Mouse (Mus musculus) heart, adult 2 months (tissue): Measurements from ENCODE around the gene Mprip. TPM values are rescaled to one million over a fixed set of nuclear protein-coding genes. Genes with fewer than 3 reads are reported as not detected.

ENCODE experiments used
- DNase-seq, 2 experiments: peaks; one replicate each; pipeline ENCODE4 v3.0.0; 2021
- H3K27ac ChIP-seq: fragments of 200-600 bp; 2 replicates; pipeline ENCODE4 v1.8.1; 2022
- H3K27me3 ChIP-seq: fragments of 200-500 bp; 2 replicates; pipeline ENCODE4 v1.6.1; 2012; ENCODE audit warnings: mild to moderate bottlenecking, low read length, inconsistent platforms, mixed read lengths; ENCODE audit not compliant: control insufficient read depth, insufficient read depth
- H3K36me3 ChIP-seq: fragments of 200-500 bp; 2 replicates; pipeline ENCODE4 v1.6.1; 2012; ENCODE audit warnings: low read length, inconsistent platforms; ENCODE audit not compliant: control insufficient read depth, insufficient read depth
- H3K4me1 ChIP-seq: fragments of 200-500 bp; 2 replicates; pipeline ENCODE4 v1.6.1; 2011; ENCODE audit warnings: low read length; ENCODE audit not compliant: control insufficient read depth, insufficient read depth
- H3K4me3 ChIP-seq: fragments of 200-600 bp; 2 replicates; pipeline ENCODE4 v1.8.1; 2022
- H3K79me2 ChIP-seq: fragments of 200-500 bp; replicated peaks from 2 replicates; pipeline ENCODE4 v1.6.1; 2012; ENCODE audit warnings: mild to moderate bottlenecking, inconsistent platforms, low read length, moderate library complexity, mixed read lengths; ENCODE audit not compliant: control insufficient read depth, insufficient read depth
- H3K9ac ChIP-seq: fragments of 200-500 bp; 2 replicates; pipeline ENCODE4 v1.6.1; 2012; ENCODE audit warnings: low read depth, mild to moderate bottlenecking, control low read depth, inconsistent platforms, low read length, mixed read lengths
- CTCF ChIP-seq: fragments of 200-600 bp; IDR thresholded peaks from 2 replicates; pipeline ENCODE4 v1.8.1; 2022; ENCODE audit warnings: antibody characterized with exemption, mild to moderate bottlenecking, moderate library complexity
- EP300 ChIP-seq: fragments of 200-500 bp; IDR thresholded peaks from 2 replicates; pipeline ENCODE4 v1.6.1; 2011; ENCODE audit warnings: low read depth, low read length, control low read depth; ENCODE audit not compliant: insufficient read depth
- POLR2A ChIP-seq: fragments of 200-500 bp; IDR thresholded peaks from 2 replicates; pipeline ENCODE4 v1.6.1; 2011; ENCODE audit warnings: mild to moderate bottlenecking, low read depth, low read length, control low read depth; ENCODE audit not compliant: insufficient read depth
- WGBS: fragments of 180-500 bp; shearing (Covaris S2); methylation state at CpG from one replicate; pipeline ENCODE4 v1.1.7; 2018; 5-methylcytosine and 5-hydroxymethylcytosine counted together
- intact Hi-C: fragments of 180-260 bp; cut with DNase I; formaldehyde crosslinking; loops from one replicate; pipeline ENCODE4 v1.15.1; 2025
- polyA plus RNA-seq: library from polyadenylated mRNA; depleted of rRNA; stranded (reverse); fragments of >200 nt; gene quantifications from 2 replicates; pipeline ENCODE4 v1.2.3, GENCODE M21; 2012; rRNA removed
- total RNA-seq, 2 experiments: library from RNA; stranded (reverse); gene quantifications; 2 replicates each; pipeline ENCODE4 v1.2.3; 2021

The Mprip gene
- total and polyA plus RNA-seq, 3 experiments, result 77.1 to 142 (median 132) TPM

DNA sequence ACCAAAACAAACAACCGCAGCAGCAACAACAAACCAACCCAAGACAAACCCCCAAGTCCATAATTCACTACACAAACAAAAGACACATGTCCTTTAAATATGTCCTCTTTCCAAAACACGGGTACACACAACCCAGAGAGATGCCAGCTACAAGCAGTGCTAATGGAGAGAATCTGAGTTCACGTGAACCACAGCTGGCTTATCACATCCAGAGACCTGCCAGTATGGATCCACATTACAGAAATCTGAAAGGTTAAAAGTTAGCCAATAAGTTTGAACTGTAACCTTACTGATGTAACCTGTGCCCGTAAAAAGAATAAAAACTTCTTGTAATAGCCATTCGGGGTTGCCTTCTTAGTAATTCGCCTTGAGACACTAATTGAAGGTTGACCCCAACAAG, 153.8 kb downstream of the Mprip start:
- intact Hi-C loops, result no loop called here
- 91% methylated on average over 6 of the region's 6 CpGs for WGBS
- TF ChIP-seq POLR2A, result no peak
- no peak for TF ChIP-seq CTCF
- H3K79me2 ChIP-seq, result no peaks in the 10 kb centered on the region
- no peaks in the 10 kb centered on the region for H3K27me3 ChIP-seq
- H3K36me3 ChIP-seq, result no peaks in the 10 kb centered on the region
- H3K4me1 ChIP-seq, result peaks cover 2% of the 10 kb centered on the region; the same call in 1 of the 2 replicates
- H3K4me3 ChIP-seq, result no peak overlapping the region
- no peak for DNase-seq
- H3K27ac ChIP-seq, result no peak overlapping the region
- H3K9ac ChIP-seq, result no peak overlapping the region

- DNase-seq, result no peak
- no peak for TF ChIP-seq CTCF
- no peak for TF ChIP-seq POLR2A
- TF ChIP-seq EP300, result no peak
- Histone ChIP-seq H3K9ac (no peak overlapping the region), H3K4me1 (peaks cover 2% of the 10 kb centered on the region; the same call in 1 of the 2 replicates), H3K79me2 (no peaks in the 10 kb centered on the region), H3K27me3 (no peaks in the 10 kb centered on the region), H3K36me3 (no peaks in the 10 kb centered on the region), H3K27ac (no peak overlapping the region), H3K4me3 (no peak overlapping the region)
- 89% methylated on average over 6 of the region's 6 CpGs for WGBS
- intact Hi-C loops, result no loop called here
These were observed 154.5 kb downstream of the Mprip start for GRCm38 (mm10) chr11:59815482-59816065.

DNA sequence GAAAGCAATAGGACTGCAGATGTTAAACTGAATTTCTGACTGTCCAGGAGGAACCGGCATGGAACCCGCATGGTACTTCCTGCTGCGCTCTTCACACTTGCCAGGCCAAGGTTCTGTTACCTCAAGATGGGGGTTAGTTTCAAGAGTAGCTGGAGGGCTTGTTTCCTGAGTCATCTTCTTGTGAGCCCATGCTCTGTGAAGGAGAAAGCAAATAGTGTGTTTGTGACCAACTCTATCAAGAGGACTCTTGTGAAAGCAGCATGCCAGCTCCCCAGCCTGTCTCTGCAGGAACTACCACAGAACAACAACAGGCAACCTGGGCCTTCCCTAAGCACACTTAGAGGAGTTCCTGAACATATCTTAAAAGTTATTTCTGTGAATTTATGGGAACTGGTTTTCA, 156.8 kb downstream of the Mprip start:
- TF ChIP-seq POLR2A (no peak), EP300 (no peak), CTCF (no peak)
- Histone ChIP-seq H3K4me1 (no peaks in the 10 kb centered on the region), H3K36me3 (no peaks in the 10 kb centered on the region), H3K4me3 (no peak overlapping the region), H3K27me3 (no peaks in the 10 kb centered on the region), H3K79me2 (no peaks in the 10 kb centered on the region), H3K27ac (no peak overlapping the region), H3K9ac (no peak overlapping the region)
- intact Hi-C loops, result no loop called here
- DNase-seq, result no peak
- WGBS, result 92% methylated on average over 3 of the region's 3 CpGs

- 91% methylated on average over 3 of the region's 3 CpGs for WGBS
- TF ChIP-seq EP300, result no peak
- TF ChIP-seq POLR2A, result no peak
- no peak for TF ChIP-seq CTCF
- Histone ChIP-seq H3K36me3 (no peaks in the 10 kb centered on the region), H3K27ac (no peak overlapping the region), H3K9ac (no peak overlapping the region), H3K4me1 (no peaks in the 10 kb centered on the region), H3K4me3 (no peak overlapping the region), H3K79me2 (no peaks in the 10 kb centered on the region), H3K27me3 (no peaks in the 10 kb centered on the region)
- intact Hi-C loops, result no loop called here
- no peak for DNase-seq
These were observed 160.5 kb downstream of the Mprip start for GRCm38 (mm10) chr11:59821625-59822024.

Other genes starting within 250 kb of the Mprip start
- gene Jmjd4, start 211.3 kb upstream of the Mprip start, total RNA-seq, result 10 to 100 TPM; 11.8 to 12.9 TPM
- gene Jmjd4, start 211.3 kb upstream of the Mprip start, polyA plus RNA-seq, result 6.6 and 11.2 TPM in 2 replicates
- 10 to 100 TPM; 37.7 to 42.2 TPM for gene Snap47, start 210.1 kb upstream of the Mprip start, total RNA-seq
- 49.4 and 85.7 TPM in 2 replicates for gene Snap47, start 210.1 kb upstream of the Mprip start, polyA plus RNA-seq
- 1 to 10 TPM; 3.0 to 4.7 TPM for gene Zfp867, start 188.8 kb upstream of the Mprip start, total RNA-seq
- 1.00 and 2.1 TPM in 2 replicates for gene Zfp867, start 188.8 kb upstream of the Mprip start, polyA plus RNA-seq
- gene Zkscan17, start 134.6 kb upstream of the Mprip start, total RNA-seq, result 10 to 100 TPM; 11.7 to 14.8 TPM
- gene Zkscan17, start 134.6 kb upstream of the Mprip start, polyA plus RNA-seq, result 7.8 and 10.0 TPM in 2 replicates
- under 1 TPM; 0.45 to 0.55 TPM for gene Nlrp3, start 119.7 kb upstream of the Mprip start, total RNA-seq
- gene Nlrp3, start 119.7 kb upstream of the Mprip start, polyA plus RNA-seq, result 0.33 and 0.38 TPM in 2 replicates
- gene Olfr222, start 85.1 kb upstream of the Mprip start, total RNA-seq, result not detected
- gene Olfr222, start 85.1 kb upstream of the Mprip start, polyA plus RNA-seq, result not detected in 2 replicates
- not detected for gene Olfr223, start 68.0 kb upstream of the Mprip start, total RNA-seq
- gene Olfr223, start 68.0 kb upstream of the Mprip start, polyA plus RNA-seq, result not detected in 2 replicates
- under 1 TPM; 0.44 to 0.45 TPM for gene Pld6, start 126.3 kb downstream of the Mprip start, total RNA-seq
- 1.5 and 2.2 TPM in 2 replicates for gene Pld6, start 126.3 kb downstream of the Mprip start, polyA plus RNA-seq
- gene Flcn, start 148.7 kb downstream of the Mprip start, total RNA-seq, result 10 to 100 TPM; 36.9 to 47.0 TPM
- gene Flcn, start 148.7 kb downstream of the Mprip start, polyA plus RNA-seq, result 52.0 and 59.0 TPM in 2 replicates
- gene Nt5m, start 178.1 kb downstream of the Mprip start, total RNA-seq, result 10 to 100 TPM; 23.7 to 25.4 TPM
- gene Nt5m, start 178.1 kb downstream of the Mprip start, polyA plus RNA-seq, result 35.9 and 47.1 TPM in 2 replicates
- gene Cops3, start 178.5 kb downstream of the Mprip start, total RNA-seq, result 10 to 100 TPM; 67.7 to 75.5 TPM
- 28.4 and 47.8 TPM in 2 replicates for gene Cops3, start 178.5 kb downstream of the Mprip start, polyA plus RNA-seq